Mouse (Mus musculus) midbrain, embryonic 11.5 days (tissue): Measurements from ENCODE around the gene Abcc4. TPM values are rescaled to one million over a fixed set of nuclear protein-coding genes. Genes with fewer than 3 reads are reported as not detected.

Experiments used
- ATAC-seq: fragments of 200-750 bp; cut with Nextera tagmentation; 2 replicates; pipeline ENCODE4 v1.8.0; 2017; ENCODE audit warnings: moderate TSS enrichment, moderate library complexity; ENCODE audit not compliant: low FRiP score
- DNase-seq: peaks from one replicate; pipeline ENCODE4 v3.0.0; 2015; ENCODE audit warnings: low spot score; ENCODE audit errors: missing footprints
- H3K27ac ChIP-seq: fragments of 300-500 bp; sonication (generic); 2 replicates; pipeline ENCODE4 v1.5.1; 2014; ENCODE audit warnings: low read depth, low read length
- H3K27me3 ChIP-seq: fragments of 300-500 bp; sonication (generic); 2 replicates; pipeline ENCODE4 v1.6.1; 2014; ENCODE audit warnings: mild to moderate bottlenecking, low read length, moderate library complexity, mixed read lengths; ENCODE audit not compliant: control insufficient read depth, insufficient read depth
- H3K36me3 ChIP-seq: fragments of 300-500 bp; sonication (generic); 2 replicates; pipeline ENCODE4 v1.6.1; 2014; ENCODE audit warnings: mild to moderate bottlenecking, low read length, moderate library complexity, mixed read lengths; ENCODE audit not compliant: control insufficient read depth, insufficient read depth
- H3K4me1 ChIP-seq: fragments of 300-500 bp; sonication (generic); 2 replicates; pipeline ENCODE4 v1.6.1; 2014; ENCODE audit warnings: low read length; ENCODE audit not compliant: control insufficient read depth, insufficient read depth
- H3K4me2 ChIP-seq: fragments of 300-500 bp; sonication (generic); 2 replicates; pipeline ENCODE4 v1.6.1; 2014; ENCODE audit warnings: mild to moderate bottlenecking, moderate library complexity
- H3K4me3 ChIP-seq: fragments of 300-500 bp; sonication (generic); 2 replicates; pipeline ENCODE4 v1.5.1; 2014; ENCODE audit warnings: low read depth, low read length
- H3K9ac ChIP-seq: fragments of 300-500 bp; sonication (generic); 2 replicates; pipeline ENCODE4 v1.6.1; 2014; ENCODE audit warnings: low read length
- H3K9me3 ChIP-seq: fragments of 300-500 bp; sonication (generic); 2 replicates; pipeline ENCODE4 v1.6.1; 2016; ENCODE audit warnings: low read length; ENCODE audit not compliant: control insufficient read depth
- WGBS: fragments of 180-500 bp; shearing (Covaris S2); extraction: QIAGEN DNeasy Blood & Tissue Kit; methylation state at CpG from one replicate; pipeline ENCODE4 v1.1.7; 2014; 5-methylcytosine and 5-hydroxymethylcytosine counted together
- polyA plus RNA-seq: library from polyadenylated mRNA; unstranded; fragments of >200 nt; fragmentation: Nextera tagmentation; extraction: Ambion mirVana; gene quantifications from 2 replicates; pipeline ENCODE4 v1.2.1, GENCODE M21; 2014

Abcc4 gene
- polyA plus RNA-seq, 1 experiment from 2014 or later = 4.2 TPM

GRCm38 (mm10) chr14:118662124-118662523 lies 43.9 kb downstream of the Abcc4 start:
- Histone ChIP-seq H3K27ac (no peak overlapping the region), H3K4me3 (no peak overlapping the region), H3K9ac (no peak overlapping the region), H3K9me3 (no peaks in the 10 kb centered on the region), H3K4me2 (no peak overlapping the region), H3K36me3 (no peaks in the 10 kb centered on the region), H3K27me3 (no peaks in the 10 kb centered on the region), H3K4me1 (peaks cover 9% of the 10 kb centered on the region)
- 90% methylated on average over 10 of the region's 10 CpGs for WGBS
- ATAC-seq = no peak
- DNase-seq = peak; percentile 60

GRCm38 (mm10) chr14:118659230-118659629 lies 46.8 kb downstream of the Abcc4 start:
- ATAC-seq (no peak), DNase-seq (no peak)
- Histone ChIP-seq H3K9ac (no peak overlapping the region), H3K4me1 (peaks cover 9% of the 10 kb centered on the region), H3K27me3 (no peaks in the 10 kb centered on the region), H3K9me3 (no peaks in the 10 kb centered on the region), H3K4me2 (no peak overlapping the region), H3K4me3 (no peak overlapping the region), H3K36me3 (no peaks in the 10 kb centered on the region), H3K27ac (no peak overlapping the region)

- no peak overlapping the region for H3K4me3 ChIP-seq
- H3K9ac ChIP-seq = no peak overlapping the region
- H3K9me3 ChIP-seq = no peaks in the 10 kb centered on the region
- peaks cover 9% of the 10 kb centered on the region for H3K4me1 ChIP-seq
- WGBS = 60% methylated on average over 8 of the region's 8 CpGs
- H3K27ac ChIP-seq = no peak overlapping the region
- no peak overlapping the region for H3K4me2 ChIP-seq
- H3K36me3 ChIP-seq = no peaks in the 10 kb centered on the region
- ATAC-seq (no peak; the same call in 1 of the 2 replicates), DNase-seq (peak; percentile 87)
- no peaks in the 10 kb centered on the region for H3K27me3 ChIP-seq
Measured at GRCm38 (mm10) chr14:118658328-118658692, 47.7 kb downstream of the Abcc4 start.

- Histone ChIP-seq H3K4me3 (no peak overlapping the region), H3K36me3 (no peaks in the 10 kb centered on the region), H3K27ac (no peak overlapping the region), H3K27me3 (no peaks in the 10 kb centered on the region), H3K9ac (no peak overlapping the region), H3K9me3 (no peaks in the 10 kb centered on the region), H3K4me2 (no peak overlapping the region), H3K4me1 (peaks cover 9% of the 10 kb centered on the region)
- 34% methylated on average over 20 of the region's 20 CpGs for WGBS
- ATAC-seq (peak; percentile 62), DNase-seq (peak; percentile 84)
Measured at GRCm38 (mm10) chr14:118657673-118658327, 48.2 kb downstream of the Abcc4 start.

GRCm38 (mm10) chr14:118657206-118657605 lies 48.8 kb downstream of the Abcc4 start:
- WGBS = 46% methylated on average over 4 of the region's 4 CpGs

GRCm38 (mm10) chr14:118656036-118656435 lies 50.0 kb downstream of the Abcc4 start:
- no peak overlapping the region for H3K27ac ChIP-seq
- H3K27me3 ChIP-seq = no peaks in the 10 kb centered on the region
- 75% methylated on average over 7 of the region's 7 CpGs for WGBS
- no peak overlapping the region for H3K9ac ChIP-seq
- no peak overlapping the region for H3K4me3 ChIP-seq
- peaks cover 9% of the 10 kb centered on the region for H3K4me1 ChIP-seq
- ATAC-seq (no peak), DNase-seq (peak; percentile 73)
- H3K9me3 ChIP-seq = no peaks in the 10 kb centered on the region
- no peaks in the 10 kb centered on the region for H3K36me3 ChIP-seq
- H3K4me2 ChIP-seq = no peak overlapping the region

More at GRCm38 (mm10) chr14:118657206-118657605, 48.8 kb downstream of the Abcc4 start:
- DNase-seq (peak; percentile 83), ATAC-seq (no peak)
- no peak overlapping the region for H3K4me3 ChIP-seq
- no peaks in the 10 kb centered on the region for H3K27me3 ChIP-seq
- no peak overlapping the region for H3K27ac ChIP-seq
- H3K36me3 ChIP-seq = no peaks in the 10 kb centered on the region
- no peak overlapping the region for H3K4me2 ChIP-seq
- no peak overlapping the region for H3K9ac ChIP-seq
- H3K4me1 ChIP-seq = peaks cover 9% of the 10 kb centered on the region
- no peaks in the 10 kb centered on the region for H3K9me3 ChIP-seq

GRCm38 (mm10) chr14:118654903-118655302 lies 51.1 kb downstream of the Abcc4 start:
- WGBS = 75% methylated on average over 2 of the region's 2 CpGs
- H3K27me3 ChIP-seq = no peaks in the 10 kb centered on the region
- H3K4me2 ChIP-seq = no peak overlapping the region
- H3K4me1 ChIP-seq = peaks cover 9% of the 10 kb centered on the region
- ATAC-seq = no peak
- no peak overlapping the region for H3K9ac ChIP-seq
- H3K27ac ChIP-seq = no peak overlapping the region
- DNase-seq = peak; percentile 59
- H3K4me3 ChIP-seq = no peak overlapping the region
- H3K36me3 ChIP-seq = no peaks in the 10 kb centered on the region
- no peaks in the 10 kb centered on the region for H3K9me3 ChIP-seq

- Histone ChIP-seq H3K27ac (no peak overlapping the region), H3K4me1 (no peaks in the 10 kb centered on the region), H3K4me3 (no peak overlapping the region), H3K4me2 (no peak overlapping the region), H3K36me3 (no peaks in the 10 kb centered on the region), H3K9me3 (no peaks in the 10 kb centered on the region), H3K9ac (no peak overlapping the region), H3K27me3 (no peaks in the 10 kb centered on the region)
- 92% methylated on average over 20 of the region's 20 CpGs for WGBS
- no peak for ATAC-seq
- DNase-seq = peak; percentile 67
Measured at GRCm38 (mm10) chr14:118651704-118652439, 54.1 kb downstream of the Abcc4 start.

GRCm38 (mm10) chr14:118649895-118650256 lies 56.1 kb downstream of the Abcc4 start:
- H3K9ac ChIP-seq = no peak overlapping the region
- H3K27me3 ChIP-seq = no peaks in the 10 kb centered on the region
- no peaks in the 10 kb centered on the region for H3K36me3 ChIP-seq
- no peaks in the 10 kb centered on the region for H3K9me3 ChIP-seq
- ATAC-seq (no peak), DNase-seq (peak; percentile 57)
- no peak overlapping the region for H3K4me2 ChIP-seq
- no peak overlapping the region for H3K4me3 ChIP-seq
- H3K4me1 ChIP-seq = no peaks in the 10 kb centered on the region
- no peak overlapping the region for H3K27ac ChIP-seq
- WGBS = 98% methylated on average over 2 of the region's 2 CpGs
